Mouse (Mus musculus): Measurements from ENCODE around the gene En1. TPM values are rescaled to one million over a fixed set of nuclear protein-coding genes. Genes with fewer than 3 reads are reported as not detected.

The En1 gene
- polyA plus RNA-seq, 1 experiment from 2014 or later: 9.3 TPM

- Histone ChIP-seq H3K27me3 (replicated peaks) (peaks cover 85% of the 10 kb centered on the region), H3K4me1 (peaks cover 16% of the 10 kb centered on the region), H3K4me3 (no peak overlapping the region), H3K36me3 (replicated peaks) (no peaks in the 10 kb centered on the region), H3K27ac (no peak overlapping the region), H3K9me3 (no peaks in the 10 kb centered on the region), H3K9ac (no peak overlapping the region), H3K4me2 (no peak overlapping the region)
- peak; percentile 49; the same call in 1 of the 2 replicates for ATAC-seq (replicated peaks)
- WGBS: 2% methylated on average over 8 of the region's 8 CpGs
These were observed 7.6 kb upstream of the En1 start for GRCm38 (mm10) chr1:120594603-120595002.

GRCm38 (mm10) chr1:120595471-120596240, 6.6 kb upstream of the En1 start:
- no peak overlapping the region for H3K27ac ChIP-seq
- H3K27me3 ChIP-seq (replicated peaks): peaks cover 86% of the 10 kb centered on the region
- peak overlapping the region; percentile 67 for H3K4me2 ChIP-seq
- no peak overlapping the region for H3K9ac ChIP-seq
- no peak for ATAC-seq (replicated peaks)
- no peaks in the 10 kb centered on the region for H3K9me3 ChIP-seq
- peaks cover 20% of the 10 kb centered on the region for H3K4me1 ChIP-seq
- 4% methylated on average over 17 of the region's 17 CpGs for WGBS
- no peaks in the 10 kb centered on the region for H3K36me3 ChIP-seq (replicated peaks)
- H3K4me3 ChIP-seq: peak overlapping the region; percentile 24

- Histone ChIP-seq H3K4me1 (peaks cover 20% of the 10 kb centered on the region), H3K9me3 (no peaks in the 10 kb centered on the region), H3K27ac (no peak overlapping the region), H3K4me2 (peak overlapping the region; percentile 67), H3K9ac (peak overlapping the region; percentile 17; the same call in 1 of the 2 replicates), H3K27me3 (replicated peaks) (peaks cover 80% of the 10 kb centered on the region), H3K4me3 (peak overlapping the region; percentile 24), H3K36me3 (replicated peaks) (no peaks in the 10 kb centered on the region)
- ATAC-seq (replicated peaks): no peak; the same call in 1 of the 2 replicates
- WGBS: under 1% methylated on average over 21 of the region's 21 CpGs
These were observed 5.9 kb upstream of the En1 start for GRCm38 (mm10) chr1:120596319-120596718.

GRCm38 (mm10) chr1:120596784-120597183, 5.4 kb upstream of the En1 start:
- no peak for ATAC-seq (replicated peaks)
- peaks cover 79% of the 10 kb centered on the region for H3K27me3 ChIP-seq (replicated peaks)
- H3K4me1 ChIP-seq: peaks cover 20% of the 10 kb centered on the region
- peak overlapping the region; percentile 60 for H3K27ac ChIP-seq
- no peaks in the 10 kb centered on the region for H3K9me3 ChIP-seq
- WGBS: under 1% methylated on average over 19 of the region's 19 CpGs
- H3K9ac ChIP-seq: no peak overlapping the region
- H3K4me2 ChIP-seq: peak overlapping the region; percentile 67
- peak overlapping the region; percentile 24 for H3K4me3 ChIP-seq
- no peaks in the 10 kb centered on the region for H3K36me3 ChIP-seq (replicated peaks)

GRCm38 (mm10) chr1:120597271-120597670, 4.9 kb upstream of the En1 start:
- no peak overlapping the region for H3K9ac ChIP-seq
- peaks cover 77% of the 10 kb centered on the region for H3K27me3 ChIP-seq (replicated peaks)
- no peaks in the 10 kb centered on the region for H3K9me3 ChIP-seq
- no peak for ATAC-seq (replicated peaks)
- under 1% methylated on average over 11 of the region's 11 CpGs for WGBS
- H3K4me1 ChIP-seq: peaks cover 24% of the 10 kb centered on the region
- peak overlapping the region; percentile 67 for H3K4me2 ChIP-seq
- H3K27ac ChIP-seq: peak overlapping the region; percentile 60
- no peaks in the 10 kb centered on the region for H3K36me3 ChIP-seq (replicated peaks)
- H3K4me3 ChIP-seq: peak overlapping the region; percentile 24

GRCm38 (mm10) chr1:120598196-120598940, 3.9 kb upstream of the En1 start:
- Histone ChIP-seq H3K9ac (peak overlapping the region; percentile 3; the same call in 1 of the 2 replicates), H3K4me3 (peak overlapping the region; percentile 24), H3K27me3 (replicated peaks) (peaks cover 70% of the 10 kb centered on the region), H3K27ac (peak overlapping the region; percentile 68; the same call in 1 of the 2 replicates), H3K36me3 (replicated peaks) (no peaks in the 10 kb centered on the region), H3K4me2 (peak overlapping the region; percentile 67), H3K9me3 (no peaks in the 10 kb centered on the region), H3K4me1 (peaks cover 34% of the 10 kb centered on the region)
- WGBS: 3% methylated on average over 16 of the region's 16 CpGs
- ATAC-seq (replicated peaks): no peak

- peak overlapping the region; percentile 68 for H3K27ac ChIP-seq
- peaks cover 62% of the 10 kb centered on the region for H3K27me3 ChIP-seq (replicated peaks)
- ATAC-seq (replicated peaks): no peak
- 2% methylated on average over 25 of the region's 25 CpGs for WGBS
- no peaks in the 10 kb centered on the region for H3K9me3 ChIP-seq
- peaks cover 38% of the 10 kb centered on the region for H3K4me1 ChIP-seq
- H3K9ac ChIP-seq: peak overlapping the region; percentile 13; the same call in 1 of the 2 replicates
- peak overlapping the region; percentile 67 for H3K4me2 ChIP-seq
- no peaks in the 10 kb centered on the region for H3K36me3 ChIP-seq (replicated peaks)
- H3K4me3 ChIP-seq: peak overlapping the region; percentile 49
These were observed 2.7 kb upstream of the En1 start for GRCm38 (mm10) chr1:120599321-120600148.

- Histone ChIP-seq H3K9me3 (no peaks in the 10 kb centered on the region), H3K4me2 (peak overlapping the region; percentile 67), H3K27ac (peak overlapping the region; percentile 68; the same call in 1 of the 2 replicates), H3K9ac (peak overlapping the region; percentile 13; the same call in 1 of the 2 replicates), H3K4me3 (peak overlapping the region; percentile 49), H3K27me3 (replicated peaks) (peaks cover 61% of the 10 kb centered on the region), H3K4me1 (peaks cover 33% of the 10 kb centered on the region), H3K36me3 (replicated peaks) (no peaks in the 10 kb centered on the region)
- ATAC-seq (replicated peaks): no peak
- under 1% methylated on average over 25 of the region's 25 CpGs for whole genome bisulfite sequencing
These were observed 2.1 kb upstream of the En1 start for GRCm38 (mm10) chr1:120600149-120600445.

GRCm38 (mm10) chr1:120600516-120601252, 1.5 kb upstream of the En1 start:
- peaks cover 61% of the 10 kb centered on the region for H3K27me3 ChIP-seq (replicated peaks)
- peaks cover 33% of the 10 kb centered on the region for H3K4me1 ChIP-seq
- H3K4me3 ChIP-seq: peak overlapping the region; percentile 49
- ATAC-seq (replicated peaks): no peak
- peak overlapping the region; percentile 67 for H3K4me2 ChIP-seq
- H3K9me3 ChIP-seq: no peaks in the 10 kb centered on the region
- H3K27ac ChIP-seq: peak overlapping the region; percentile 68
- no peaks in the 10 kb centered on the region for H3K36me3 ChIP-seq (replicated peaks)
- peak overlapping the region; percentile 30 for H3K9ac ChIP-seq
- 3% methylated on average over 19 of the region's 19 CpGs for WGBS

- Histone ChIP-seq H3K27me3 (replicated peaks) (peaks cover 57% of the 10 kb centered on the region), H3K4me1 (peaks cover 31% of the 10 kb centered on the region), H3K27ac (peak overlapping the region; percentile 68), H3K9me3 (no peaks in the 10 kb centered on the region), H3K4me2 (peak overlapping the region; percentile 67), H3K4me3 (peak overlapping the region; percentile 49), H3K36me3 (replicated peaks) (no peaks in the 10 kb centered on the region), H3K9ac (no peak overlapping the region; the same call in 1 of the 2 replicates)
- 2% methylated on average over 16 of the region's 16 CpGs for WGBS
- ATAC-seq (replicated peaks): no peak
These were observed 873 bp upstream of the En1 start for GRCm38 (mm10) chr1:120601253-120601836.
